Mouse (Mus musculus) liver, embryonic 11.5 days (tissue): ENCODE data around the gene Astn2. TPM values are rescaled to one million over a fixed set of nuclear protein-coding genes. Genes with fewer than 3 reads are reported as not detected.

Experiments used
- ATAC-seq: fragments of 200-750 bp; cut with Nextera tagmentation; replicated peaks from 2 replicates; pipeline ENCODE4 v1.8.0; 2017; ENCODE audit warnings: moderate number of reproducible peaks, mild to moderate bottlenecking, moderate TSS enrichment, moderate library complexity; ENCODE audit not compliant: low FRiP score
- DNase-seq: peaks from one replicate; pipeline ENCODE4 v3.0.0-alpha.2; 2017; ENCODE audit warnings: low spot score
- H3K27ac ChIP-seq: fragments of 300-500 bp; sonication (generic); 2 replicates; pipeline ENCODE4 v1.5.1; 2014; ENCODE audit warnings: mild to moderate bottlenecking, low read depth, low read length, control low read depth
- H3K27me3 ChIP-seq: fragments of 300-500 bp; sonication (generic); replicated peaks from 2 replicates; pipeline ENCODE4 v1.6.1; 2014; ENCODE audit warnings: low read length, mixed read lengths; ENCODE audit not compliant: control insufficient read depth, insufficient read depth
- H3K36me3 ChIP-seq: fragments of 300-500 bp; sonication (generic); 2 replicates; pipeline ENCODE4 v1.6.1; 2014; ENCODE audit warnings: mild to moderate bottlenecking, low read length, moderate library complexity, mixed read lengths; ENCODE audit not compliant: control insufficient read depth, insufficient read depth
- H3K4me1 ChIP-seq: fragments of 300-500 bp; sonication (generic); replicated peaks from 2 replicates; pipeline ENCODE4 v1.6.1; 2014; ENCODE audit warnings: low read length, mixed read lengths; ENCODE audit not compliant: control insufficient read depth, insufficient read depth
- H3K4me2 ChIP-seq: fragments of 300-500 bp; sonication (generic); 2 replicates; pipeline ENCODE4 v1.6.1; 2014; ENCODE audit warnings: mild to moderate bottlenecking, control low read depth, moderate library complexity
- H3K4me3 ChIP-seq: fragments of 300-500 bp; sonication (generic); 2 replicates; pipeline ENCODE4 v1.5.1; 2014; ENCODE audit warnings: low read depth, low read length, control low read depth
- H3K9ac ChIP-seq: fragments of 300-500 bp; sonication (generic); 2 replicates; pipeline ENCODE4 v1.6.1; 2014; ENCODE audit warnings: low read depth, low read length, control low read depth
- H3K9me3 ChIP-seq: fragments of 300-500 bp; sonication (generic); 2 replicates; pipeline ENCODE4 v1.6.1; 2016; ENCODE audit warnings: low read length, inconsistent platforms, mixed read lengths; ENCODE audit not compliant: control insufficient read depth
- WGBS: fragments of 180-500 bp; shearing (Covaris S2); extraction: QIAGEN DNeasy Blood & Tissue Kit; methylation state at CpG from one replicate; pipeline ENCODE4 v1.1.7; 2014; 5-methylcytosine and 5-hydroxymethylcytosine counted together
- polyA plus RNA-seq: library from polyadenylated mRNA; unstranded; fragments of >200 nt; fragmentation: Nextera tagmentation; extraction: Ambion mirVana; gene quantifications from 2 replicates; pipeline ENCODE4 v1.2.1, GENCODE M21; 2014

Astn2 gene
- polyA plus RNA-seq, 1 experiment from 2014 or later = 0.05 TPM

- Histone ChIP-seq H3K4me2 (no peak overlapping the region), H3K36me3 (no peaks in the 10 kb centered on the region), H3K27me3 (peaks cover 43% of the 10 kb centered on the region), H3K4me3 (no peak overlapping the region), H3K4me1 (no peaks in the 10 kb centered on the region), H3K27ac (no peak overlapping the region), H3K9me3 (no peaks in the 10 kb centered on the region), H3K9ac (no peak overlapping the region)
- ATAC-seq = no peak
- no peak for DNase-seq
- WGBS = 23% methylated on average over 8 of the region's 8 CpGs
These were observed 3.2 kb downstream of the Astn2 start for GRCm38 (mm10) chr4:66401186-66401681.

GRCm38 (mm10) chr4:66399066-66399465, 5.3 kb downstream of the Astn2 start:
- Histone ChIP-seq H3K9me3 (no peaks in the 10 kb centered on the region), H3K27me3 (peaks cover 31% of the 10 kb centered on the region), H3K36me3 (no peaks in the 10 kb centered on the region), H3K4me3 (no peak overlapping the region), H3K9ac (no peak overlapping the region), H3K27ac (no peak overlapping the region), H3K4me2 (no peak overlapping the region), H3K4me1 (no peaks in the 10 kb centered on the region)
- WGBS = 53% methylated on average over 4 of the region's 4 CpGs
- no peak for ATAC-seq
- DNase-seq = no peak

GRCm38 (mm10) chr4:66397216-66397615, 7.2 kb downstream of the Astn2 start:
- DNase-seq (no peak), ATAC-seq (no peak)
- H3K36me3 ChIP-seq = no peaks in the 10 kb centered on the region
- no peaks in the 10 kb centered on the region for H3K4me1 ChIP-seq
- peaks cover 13% of the 10 kb centered on the region for H3K27me3 ChIP-seq
- no peak overlapping the region for H3K4me3 ChIP-seq
- no peak overlapping the region for H3K9ac ChIP-seq
- H3K27ac ChIP-seq = no peak overlapping the region
- no peaks in the 10 kb centered on the region for H3K9me3 ChIP-seq
- H3K4me2 ChIP-seq = no peak overlapping the region

- H3K27ac ChIP-seq = no peak overlapping the region
- no peaks in the 10 kb centered on the region for H3K27me3 ChIP-seq
- no peak for ATAC-seq
- DNase-seq = no peak
- no peak overlapping the region for H3K4me2 ChIP-seq
- H3K9me3 ChIP-seq = no peaks in the 10 kb centered on the region
- H3K9ac ChIP-seq = no peak overlapping the region
- H3K4me3 ChIP-seq = no peak overlapping the region
- WGBS = 65% methylated on average over 4 of the region's 4 CpGs
- no peaks in the 10 kb centered on the region for H3K4me1 ChIP-seq
- no peaks in the 10 kb centered on the region for H3K36me3 ChIP-seq
These were observed 11.1 kb downstream of the Astn2 start for GRCm38 (mm10) chr4:66393294-66393693.

GRCm38 (mm10) chr4:66390480-66390879, 13.9 kb downstream of the Astn2 start:
- Histone ChIP-seq H3K9ac (no peak overlapping the region), H3K36me3 (no peaks in the 10 kb centered on the region), H3K9me3 (no peaks in the 10 kb centered on the region), H3K4me3 (no peak overlapping the region), H3K4me1 (no peaks in the 10 kb centered on the region), H3K27ac (no peak overlapping the region), H3K27me3 (no peaks in the 10 kb centered on the region), H3K4me2 (no peak overlapping the region)
- DNase-seq = no peak
- ATAC-seq = no peak
- WGBS = 38% methylated on average over 4 of the region's 4 CpGs

GRCm38 (mm10) chr4:66378586-66378985, 25.8 kb downstream of the Astn2 start:
- WGBS = 42% methylated on average over 2 of the region's 2 CpGs
- H3K4me2 ChIP-seq = no peak overlapping the region
- no peak overlapping the region for H3K27ac ChIP-seq
- H3K4me1 ChIP-seq = no peaks in the 10 kb centered on the region
- no peaks in the 10 kb centered on the region for H3K9me3 ChIP-seq
- H3K4me3 ChIP-seq = no peak overlapping the region
- no peak for DNase-seq
- H3K27me3 ChIP-seq = no peaks in the 10 kb centered on the region
- H3K36me3 ChIP-seq = no peaks in the 10 kb centered on the region
- ATAC-seq = no peak
- H3K9ac ChIP-seq = no peak overlapping the region

- WGBS = 60% methylated on average over 3 of the region's 3 CpGs
- H3K4me1 ChIP-seq = no peaks in the 10 kb centered on the region
These were observed 33.8 kb downstream of the Astn2 start for GRCm38 (mm10) chr4:66370557-66371071.

GRCm38 (mm10) chr4:66365500-66365899, 38.9 kb downstream of the Astn2 start:
- Histone ChIP-seq H3K4me2 (no peak overlapping the region), H3K4me1 (no peaks in the 10 kb centered on the region), H3K9ac (no peak overlapping the region), H3K27ac (no peak overlapping the region), H3K9me3 (no peaks in the 10 kb centered on the region), H3K27me3 (no peaks in the 10 kb centered on the region), H3K36me3 (no peaks in the 10 kb centered on the region), H3K4me3 (no peak overlapping the region)
- WGBS = 58% methylated on average over 1 of the region's 1 CpGs
- no peak for ATAC-seq
- no peak for DNase-seq

More at GRCm38 (mm10) chr4:66370557-66371071, 33.8 kb downstream of the Astn2 start:
- no peak for DNase-seq
- Histone ChIP-seq H3K9ac (no peak overlapping the region), H3K27me3 (no peaks in the 10 kb centered on the region), H3K4me2 (no peak overlapping the region), H3K4me3 (no peak overlapping the region), H3K36me3 (no peaks in the 10 kb centered on the region), H3K27ac (no peak overlapping the region), H3K9me3 (no peaks in the 10 kb centered on the region)
- no peak for ATAC-seq

- Histone ChIP-seq H3K27me3 (no peaks in the 10 kb centered on the region), H3K9me3 (no peaks in the 10 kb centered on the region), H3K4me2 (no peak overlapping the region), H3K4me1 (no peaks in the 10 kb centered on the region), H3K4me3 (no peak overlapping the region), H3K9ac (no peak overlapping the region), H3K27ac (no peak overlapping the region), H3K36me3 (no peaks in the 10 kb centered on the region)
- 61% methylated on average over 2 of the region's 2 CpGs for WGBS
- no peak for ATAC-seq
- no peak for DNase-seq
These were observed 59.8 kb downstream of the Astn2 start for GRCm38 (mm10) chr4:66344632-66345031.
